Mouse (Mus musculus): ENCODE data around the gene Yipf4.

- no peak for TF ChIP-seq CTCF (IDR thresholded peaks at IDR 0.05; ENCODE audit: low read depth)
- TF ChIP-seq EP300 (optimal IDR thresholded peaks at IDR 0.05) = peak; percentile 83
Observed at GRCm38 (mm10) chr17:74489024-74489900, at the start of gene Yipf4.
